Mouse (Mus musculus): ENCODE results near the gene Zbtb25.

GRCm38 (mm10) chr12:76326437-76327220, 42.8 kb downstream of the Zbtb25 start:
- TF ChIP-seq CTCF (IDR thresholded peaks at IDR 0.05; ENCODE audit: control insufficient read depth, insufficient read depth, insufficient replicate concordance, low read depth, low read length) (no peak), POLR2A (IDR thresholded peaks at IDR 0.05; ENCODE audit: control insufficient read depth, low read depth, low read length) (no peak)

Data from testis, adult 2 months (tissue).